Mouse (Mus musculus) heart, adult 11 months (tissue): ENCODE data around the gene Nfib.
A peak's percentile ranks its signal among the peaks of the same experiment; 100 is the strongest.

ENCODE experiments used
- DNase-seq: peaks from one replicate; pipeline ENCODE4 v3.0.0; 2022

Nfib gene

DNA sequence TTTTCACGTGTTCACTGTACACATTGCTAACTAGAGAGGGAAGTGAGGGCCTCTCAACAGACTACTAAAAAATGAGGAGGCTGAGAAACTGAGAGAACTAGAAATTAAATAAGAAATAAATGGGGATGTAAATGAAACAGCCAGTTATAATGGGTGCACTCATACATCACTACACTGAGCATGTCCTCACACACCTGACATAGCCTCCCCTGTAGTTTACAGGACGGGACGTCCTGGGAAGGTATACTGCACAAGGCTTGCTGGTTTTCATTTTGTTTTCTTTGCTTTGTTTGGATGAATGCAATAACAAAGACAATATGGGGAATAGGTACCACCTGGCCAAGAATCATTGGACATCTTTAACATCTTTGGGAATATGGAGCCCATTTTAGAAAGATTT is 211.1 kb downstream of the Nfib start:
- DNase-seq, result no peak

GRCm38 (mm10) chr4:82493865-82494264 is 211.7 kb downstream of the Nfib start:
- no peak for DNase-seq

DNA sequence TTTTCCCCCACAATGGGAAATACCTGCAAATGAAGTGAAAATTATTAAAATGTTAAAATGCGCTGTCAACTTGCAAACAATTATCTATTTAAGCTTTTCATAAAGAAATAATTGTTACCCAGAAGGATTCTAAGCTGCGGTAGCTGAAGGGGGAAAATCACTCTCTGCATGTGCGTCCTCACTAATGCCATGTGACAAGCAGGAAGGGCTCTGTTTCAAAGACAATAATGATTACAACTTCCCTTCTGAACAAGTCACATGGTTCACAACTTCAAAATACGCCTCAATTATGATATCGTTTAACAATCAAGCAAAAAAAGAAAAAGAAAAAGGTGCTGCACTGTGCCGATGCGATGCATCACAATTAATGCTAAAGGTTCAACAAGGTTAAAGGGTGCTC is 212.2 kb downstream of the Nfib start:
- peak; percentile 90 for DNase-seq

- peak; percentile 88 for DNase-seq
Measured at GRCm38 (mm10) chr4:82492737-82493136, 212.8 kb downstream of the Nfib start.

GRCm38 (mm10) chr4:82489939-82490338 is 215.6 kb downstream of the Nfib start:
- DNase-seq, result peak; percentile 89

DNA sequence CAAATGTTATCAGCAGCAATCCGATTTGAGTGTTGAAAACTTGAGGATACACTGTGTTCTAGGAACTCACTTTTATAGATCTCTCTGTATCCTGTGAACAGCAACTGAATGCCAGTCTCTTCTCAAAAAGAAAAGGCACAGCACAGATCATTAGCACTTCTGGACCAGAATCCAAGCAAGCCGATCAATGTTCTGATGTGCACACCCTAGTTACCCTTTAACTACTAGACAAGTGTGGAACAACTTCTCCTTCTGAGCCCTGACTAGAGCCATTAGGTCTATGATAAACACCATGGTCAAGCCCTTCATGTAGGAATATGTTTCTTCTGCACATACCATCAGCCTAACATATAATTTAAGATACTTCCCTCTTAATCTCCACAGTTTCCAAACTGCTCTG is 219.6 kb downstream of the Nfib start:
- no peak for DNase-seq

- DNase-seq, result no peak
Measured at GRCm38 (mm10) chr4:82483871-82484270, 221.7 kb downstream of the Nfib start.

- DNase-seq, result peak; percentile 91
Measured at GRCm38 (mm10) chr4:82483298-82483697, 222.3 kb downstream of the Nfib start.

DNA sequence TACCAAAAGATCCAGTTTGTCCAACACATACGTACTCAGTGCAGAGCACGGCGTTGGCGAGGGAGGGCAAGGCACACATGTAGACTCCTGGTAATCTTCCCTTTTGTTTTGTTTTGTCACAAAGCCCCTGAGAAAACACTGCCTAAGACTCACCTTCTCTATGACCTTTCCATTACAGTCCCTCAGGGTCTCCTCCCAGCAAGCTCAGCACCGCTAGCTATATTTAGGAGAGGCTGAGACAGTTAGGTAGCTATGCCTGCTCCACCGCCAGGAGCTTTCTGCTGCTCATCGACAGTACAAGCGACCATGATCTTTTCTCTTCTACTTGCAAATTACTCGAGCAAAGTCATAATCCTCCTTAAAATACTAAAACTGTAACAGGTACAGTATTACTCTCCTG is 224.9 kb downstream of the Nfib start:
- DNase-seq, result no peak

DNA sequence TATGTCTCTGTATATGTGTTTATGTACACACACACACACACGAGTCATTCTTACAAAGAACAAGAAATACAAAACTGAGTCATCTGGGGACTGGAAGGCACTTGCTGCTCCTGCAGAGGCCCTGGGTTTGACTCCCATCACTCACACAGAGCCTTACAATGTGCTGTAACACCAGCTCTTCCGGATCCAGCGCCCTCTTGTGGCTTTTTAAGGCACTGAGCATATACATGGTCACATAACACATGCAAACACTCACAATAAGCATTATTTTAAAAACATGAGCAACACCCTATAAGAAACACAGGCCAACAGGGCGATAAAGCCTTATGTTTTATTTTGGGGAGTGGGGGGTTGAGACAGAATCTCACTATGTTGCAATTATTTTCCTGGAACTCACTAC is 226.2 kb downstream of the Nfib start:
- DNase-seq, result no peak

GRCm38 (mm10) chr4:82477742-82478141 is 227.8 kb downstream of the Nfib start:
- no peak for DNase-seq

- DNase-seq, result peak; percentile 85
Measured at GRCm38 (mm10) chr4:82476411-82476810, 229.1 kb downstream of the Nfib start.

- DNase-seq, result peak; percentile 33
Measured at GRCm38 (mm10) chr4:82474334-82474733, 231.2 kb downstream of the Nfib start.

DNA sequence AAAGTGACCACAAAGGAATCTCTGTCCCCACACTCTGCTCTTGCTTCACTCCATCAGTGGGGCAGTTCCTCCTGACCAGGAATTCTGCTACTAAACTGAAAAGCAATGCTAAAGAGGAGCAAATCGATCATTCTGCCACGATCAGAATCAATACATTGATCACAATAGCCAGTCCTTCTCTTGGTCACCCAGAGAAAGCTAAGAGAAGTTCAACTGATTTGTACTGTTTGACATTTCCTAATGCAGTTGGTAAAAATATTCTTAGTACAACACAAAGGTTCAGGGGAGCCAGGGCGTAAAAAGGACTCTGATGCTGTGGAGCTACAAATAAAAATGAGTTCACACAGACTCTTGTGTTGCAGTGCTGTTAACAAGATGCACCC is 234.6 kb downstream of the Nfib start:
- no peak for DNase-seq

GRCm38 (mm10) chr4:82470212-82470937 is 235.2 kb downstream of the Nfib start:
- DNase-seq, result peak; percentile 90

GRCm38 (mm10) chr4:82468944-82469343 is 236.6 kb downstream of the Nfib start:
- peak; percentile 11 for DNase-seq

GRCm38 (mm10) chr4:82466717-82467116 is 238.8 kb downstream of the Nfib start:
- peak; percentile 98 for DNase-seq

DNA sequence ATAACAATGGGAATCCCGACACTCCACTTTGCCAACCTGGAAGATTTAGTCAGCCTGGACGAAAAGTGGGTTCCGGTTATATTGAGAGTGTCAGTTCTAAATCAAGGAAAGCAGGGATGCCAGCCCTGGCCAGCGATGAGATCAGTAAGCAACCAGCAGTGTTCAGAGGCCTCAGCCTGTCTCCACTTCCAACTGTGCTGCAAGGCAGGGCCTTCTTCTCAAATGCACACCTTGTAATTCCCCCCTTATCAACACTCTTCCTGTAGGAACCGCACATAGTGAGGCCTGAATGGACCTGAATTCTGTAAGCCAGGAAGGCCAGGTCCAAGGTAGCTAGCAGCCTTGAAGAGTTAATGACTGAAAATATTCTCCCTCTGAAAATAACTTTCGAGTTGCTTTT is 239.4 kb downstream of the Nfib start:
- peak; percentile 86 for DNase-seq

- peak; percentile 98 for DNase-seq
Measured at GRCm38 (mm10) chr4:82464051-82464632, 241.4 kb downstream of the Nfib start.

GRCm38 (mm10) chr4:82463189-82463715 is 242.3 kb downstream of the Nfib start:
- peak; percentile 69 for DNase-seq

- DNase-seq, result peak; percentile 55
Measured at GRCm38 (mm10) chr4:82461676-82462075, 243.9 kb downstream of the Nfib start.

DNA sequence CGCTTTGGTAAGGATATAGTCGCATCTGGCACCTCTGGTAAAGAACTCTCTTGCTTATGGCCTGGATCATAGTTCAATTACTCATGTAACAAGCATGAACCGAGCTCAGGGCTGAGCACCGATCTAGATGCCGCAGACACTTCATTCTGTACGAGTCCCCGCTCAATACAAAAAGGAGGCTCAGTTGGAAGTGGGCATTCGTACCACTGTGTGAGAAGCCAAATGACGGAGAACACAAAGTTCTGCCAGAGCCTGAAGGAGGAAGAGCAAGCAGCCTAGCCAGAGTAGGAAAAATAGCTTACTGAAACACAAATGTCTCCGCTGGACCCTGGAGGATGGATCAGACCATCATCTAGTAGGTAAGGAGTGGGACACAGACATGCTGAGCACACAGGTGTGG is 246.7 kb downstream of the Nfib start:
- DNase-seq, result peak; percentile 82

DNA sequence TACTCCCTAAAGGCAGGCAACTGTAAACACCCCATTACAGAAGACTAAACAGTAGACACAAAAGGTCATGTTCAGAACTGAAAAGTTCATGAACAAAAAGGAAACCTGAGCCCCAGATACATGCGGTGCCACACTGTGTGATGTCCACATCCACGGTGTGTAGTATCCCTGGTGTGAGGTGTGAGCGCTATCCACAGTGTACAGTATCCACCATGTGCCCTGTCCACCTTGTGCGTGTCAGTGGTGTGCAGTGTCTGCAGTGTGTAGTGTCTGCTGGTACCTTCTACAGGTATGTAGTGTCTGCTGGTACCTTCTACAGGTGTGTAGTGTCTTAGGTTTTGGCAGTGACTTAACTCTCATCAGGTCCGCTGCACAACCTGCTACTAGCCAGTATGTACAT is 248.6 kb downstream of the Nfib start:
- peak; percentile 87 for DNase-seq

GRCm38 (mm10) chr4:82456323-82456713 is 249.2 kb downstream of the Nfib start:
- peak; percentile 74 for DNase-seq
